Mouse (Mus musculus) Muller cell, postnatal 12 days (primary cell): ENCODE results near the gene Pnpla2.

Experiments used
- DNase-seq: peaks from one replicate; pipeline ENCODE4 v3.0.0-alpha.2; 2015; ENCODE audit errors: inconsistent ontology term

Pnpla2 gene

GRCm38 (mm10) chr7:141467230-141468030, 12.4 kb downstream of the Pnpla2 start, which contains the start of gene Cd151:
TSS of gene Cd151 (plus strand) at chr7:141467392.
- DNase-seq = peak; percentile 97

GRCm38 (mm10) chr7:141468164-141468521, 13.1 kb downstream of the Pnpla2 start:
- DNase-seq = peak; percentile 68

- peak; percentile 89 for DNase-seq
Measured at GRCm38 (mm10) chr7:141468522-141469211, 13.7 kb downstream of the Pnpla2 start.

GRCm38 (mm10) chr7:141469352-141469751, 14.4 kb downstream of the Pnpla2 start:
- no peak for DNase-seq

- no peak for DNase-seq
Measured at GRCm38 (mm10) chr7:141469901-141470636, 15.1 kb downstream of the Pnpla2 start.

GRCm38 (mm10) chr7:141470637-141470944, 15.6 kb downstream of the Pnpla2 start:
- no peak for DNase-seq

GRCm38 (mm10) chr7:141471236-141471635, 16.2 kb downstream of the Pnpla2 start:
- no peak for DNase-seq

- DNase-seq = no peak
Measured at GRCm38 (mm10) chr7:141472226-141472625, 17.2 kb downstream of the Pnpla2 start.

- DNase-seq = no peak
Measured at GRCm38 (mm10) chr7:141472763-141473162, 17.8 kb downstream of the Pnpla2 start.

GRCm38 (mm10) chr7:141474160-141474559, 19.2 kb downstream of the Pnpla2 start:
- DNase-seq = no peak

- peak; percentile 91 for DNase-seq
Measured at GRCm38 (mm10) chr7:141475011-141475804, 20.2 kb downstream of the Pnpla2 start, which contains the start of the genes Polr2l and Tspan4. TSS of gene Polr2l (minus strand) at chr7:141475132. TSS of gene Tspan4 (plus strand) at chr7:141475240.

- DNase-seq = no peak
Measured at GRCm38 (mm10) chr7:141475805-141476158, 20.8 kb downstream of the Pnpla2 start.

- DNase-seq = peak; percentile 97
Measured at GRCm38 (mm10) chr7:141476226-141476980, 21.4 kb downstream of the Pnpla2 start.

- no peak for DNase-seq
Measured at GRCm38 (mm10) chr7:141476981-141477370, 22.0 kb downstream of the Pnpla2 start.

GRCm38 (mm10) chr7:141477578-141478269, 22.7 kb downstream of the Pnpla2 start:
- peak; percentile 12 for DNase-seq

GRCm38 (mm10) chr7:141478270-141478748, 23.3 kb downstream of the Pnpla2 start:
- DNase-seq = no peak

- peak; percentile 70 for DNase-seq
Measured at GRCm38 (mm10) chr7:141480842-141481497, 26.0 kb downstream of the Pnpla2 start.

- DNase-seq = peak; percentile 74
Measured at GRCm38 (mm10) chr7:141481498-141482401, 26.8 kb downstream of the Pnpla2 start.
